Mouse (Mus musculus): ENCODE results near the gene Zbtb40.

Zbtb40 gene

DNA sequence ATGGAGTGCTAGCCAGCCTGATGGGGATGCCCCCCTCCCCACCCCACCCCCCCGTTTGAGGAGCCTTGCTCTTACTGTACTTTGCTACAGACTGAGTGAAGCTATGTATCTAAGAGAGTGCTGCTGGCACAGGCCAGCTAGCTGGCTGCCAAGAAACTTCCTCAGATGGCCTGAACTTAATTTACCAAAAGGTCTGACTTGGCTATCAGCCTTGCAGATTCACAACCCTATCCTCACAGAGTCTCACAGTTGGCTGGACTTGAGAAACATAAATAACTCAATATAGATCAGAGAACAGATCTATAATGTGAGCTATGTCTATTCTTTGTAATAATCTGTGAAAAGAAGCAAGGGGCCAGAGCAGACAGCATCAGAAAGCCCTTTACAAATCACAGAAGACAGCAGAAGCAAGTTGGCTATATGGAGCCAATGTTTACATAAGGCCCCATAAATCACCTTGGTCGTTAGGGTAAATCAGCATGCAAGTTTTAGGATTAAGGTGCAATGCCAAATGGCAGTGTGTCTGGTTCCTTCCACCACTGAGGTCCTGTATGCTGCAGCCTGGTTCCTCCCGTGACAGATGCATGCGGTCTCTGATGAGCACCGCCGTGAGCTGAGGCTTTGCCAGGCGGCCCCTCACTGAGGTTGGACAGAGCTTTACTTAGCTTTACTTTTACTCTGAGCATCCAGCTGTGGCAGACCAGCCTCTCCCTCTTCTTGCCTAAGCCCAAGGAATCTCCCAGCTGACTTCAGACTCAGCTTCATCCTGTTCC is 15.3 kb downstream of the Zbtb40 start:
- no peak for DNase-seq (ENCODE audit: low read depth)

DNA sequence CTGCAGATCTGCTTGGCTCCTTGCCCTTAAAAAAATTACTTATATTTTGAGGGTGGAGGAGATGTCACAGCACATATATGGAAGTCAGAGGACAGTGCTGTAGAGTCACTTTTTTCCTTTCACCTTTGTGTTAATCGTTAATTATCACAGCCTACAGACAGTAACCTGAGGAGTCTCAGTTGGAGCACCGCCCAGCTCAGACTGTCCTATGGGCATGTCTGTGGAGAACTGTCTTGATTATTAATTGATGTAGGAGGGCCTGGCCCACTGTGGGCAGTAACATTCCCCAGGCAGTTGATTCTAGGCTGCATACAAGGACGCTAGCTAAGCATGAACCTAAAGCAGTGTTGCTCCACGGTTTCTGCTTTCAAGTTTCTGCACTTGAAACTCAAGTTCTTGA is 16.1 kb downstream of the Zbtb40 start:
- DNase-seq (ENCODE audit: low read depth), result no peak

DNA sequence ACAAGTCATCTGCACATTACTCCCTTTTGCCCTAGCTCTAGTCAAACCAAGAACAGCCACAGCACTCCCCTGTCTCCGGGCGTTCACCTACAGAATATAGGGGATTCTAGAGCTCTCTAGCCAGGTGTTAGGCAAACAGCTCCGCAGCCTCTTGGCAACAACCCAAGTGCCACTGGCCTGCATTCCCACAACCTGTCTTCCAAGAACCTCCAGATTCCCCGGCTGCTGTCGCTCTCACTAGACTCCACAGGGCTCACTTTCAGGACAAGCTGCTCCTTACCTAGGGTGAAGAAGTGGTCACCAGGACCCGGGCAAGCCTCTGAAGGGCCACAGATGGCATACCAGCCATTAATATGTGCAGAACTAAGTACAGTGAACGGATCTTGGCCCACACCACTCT is 17.3 kb downstream of the Zbtb40 start:
- no peak for DNase-seq (ENCODE audit: low read depth)

DNA sequence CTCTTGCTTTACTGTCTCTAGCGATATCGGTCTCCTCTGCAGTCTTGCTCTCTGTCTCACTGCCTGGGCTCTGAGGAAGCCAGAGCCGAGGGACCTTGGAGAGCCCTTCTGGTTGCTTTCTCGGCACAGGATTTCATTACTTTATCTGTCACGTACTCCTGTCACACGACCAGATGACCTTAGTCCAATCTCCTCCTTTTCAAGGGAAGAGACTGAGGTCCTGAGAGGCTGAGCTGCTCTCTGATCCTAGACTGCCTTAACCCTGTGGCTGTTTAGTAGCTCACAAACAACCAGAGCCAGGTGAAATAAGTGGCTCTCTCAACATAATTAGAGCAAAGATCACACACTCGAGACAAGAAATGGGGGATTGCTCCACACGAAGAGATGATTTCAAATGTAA is 19.3 kb downstream of the Zbtb40 start:
- DNase-seq (ENCODE audit: low read depth), result no peak

DNA sequence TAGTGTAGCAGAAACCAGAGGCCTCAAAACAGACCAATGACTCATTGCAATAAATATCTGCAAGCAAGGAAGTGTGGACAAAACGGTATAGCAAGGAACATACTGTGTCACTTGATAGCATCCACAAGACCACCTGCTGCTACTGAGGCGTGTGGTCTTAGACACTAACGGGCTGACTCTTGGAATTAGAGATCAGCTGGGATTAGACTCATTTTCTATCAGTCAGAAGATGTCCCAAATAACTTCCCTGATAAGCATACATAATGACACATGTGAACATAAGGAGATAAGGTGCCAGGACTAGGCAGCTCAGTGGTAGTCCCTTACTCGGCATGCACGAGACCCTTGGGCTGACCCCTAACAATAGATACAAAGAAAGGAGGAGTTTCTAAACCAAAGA is 21.6 kb downstream of the Zbtb40 start:
- no peak for DNase-seq (ENCODE audit: low read depth)

DNA sequence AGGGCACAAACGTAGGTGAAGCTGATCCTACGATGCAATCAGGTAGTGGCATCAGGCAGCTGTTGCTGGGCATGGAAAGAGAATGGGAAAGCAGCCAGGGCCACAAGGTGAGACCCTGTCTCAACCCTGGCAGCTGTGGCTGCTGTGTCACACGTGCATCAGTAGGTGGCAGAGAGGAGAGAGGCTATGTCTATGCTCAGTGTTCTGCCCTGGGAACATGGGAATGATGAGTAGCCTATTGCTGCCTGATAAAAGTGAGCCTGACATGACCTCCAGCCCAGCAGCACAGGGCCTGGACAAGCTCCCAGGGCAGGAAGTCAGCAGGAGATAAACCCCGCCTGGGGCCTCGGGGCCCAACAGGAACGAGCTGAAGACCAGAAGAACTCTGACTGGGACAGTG is 23.0 kb downstream of the Zbtb40 start:
- DNase-seq (ENCODE audit: low read depth), result no peak

DNA sequence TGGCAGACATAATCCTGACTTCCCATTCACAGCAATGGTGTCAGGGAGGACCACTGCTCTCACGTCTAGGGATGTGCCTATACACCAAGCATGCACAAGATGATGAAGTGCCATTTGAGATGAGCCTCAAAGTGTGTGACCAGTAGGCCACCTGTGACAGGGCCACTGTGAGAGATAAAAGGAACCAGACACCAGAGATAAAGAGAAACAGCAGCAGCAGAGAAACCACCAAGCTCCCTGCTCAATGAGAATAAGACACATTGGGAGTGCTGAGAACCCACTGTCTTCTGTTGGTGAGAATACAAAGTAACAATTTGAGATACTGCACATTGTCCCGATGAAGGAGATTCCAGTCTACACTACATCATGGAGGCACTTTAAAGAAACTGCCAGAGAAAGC is 23.5 kb downstream of the Zbtb40 start:
- DNase-seq (ENCODE audit: low read depth), result no peak

DNA sequence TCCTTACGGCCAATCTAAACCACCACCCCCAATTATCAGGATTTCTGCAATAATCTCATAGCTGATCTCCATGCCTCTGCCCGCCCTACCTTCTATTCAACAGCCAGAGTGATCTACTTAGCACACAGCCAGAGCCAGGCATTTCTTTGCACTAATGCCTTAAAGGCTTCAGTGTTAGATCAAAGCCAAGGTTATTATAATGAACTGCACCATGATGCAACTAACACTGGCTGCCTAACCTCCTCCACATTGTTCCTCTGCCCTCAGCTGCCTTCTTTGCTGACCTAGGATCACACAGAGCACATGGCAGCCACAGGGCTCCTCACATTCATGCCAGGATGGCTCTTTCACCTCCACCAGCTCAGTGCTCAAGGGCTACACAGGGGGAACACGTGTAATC is 28.5 kb downstream of the Zbtb40 start:
- no peak for DNase-seq (ENCODE audit: low read depth)

DNA sequence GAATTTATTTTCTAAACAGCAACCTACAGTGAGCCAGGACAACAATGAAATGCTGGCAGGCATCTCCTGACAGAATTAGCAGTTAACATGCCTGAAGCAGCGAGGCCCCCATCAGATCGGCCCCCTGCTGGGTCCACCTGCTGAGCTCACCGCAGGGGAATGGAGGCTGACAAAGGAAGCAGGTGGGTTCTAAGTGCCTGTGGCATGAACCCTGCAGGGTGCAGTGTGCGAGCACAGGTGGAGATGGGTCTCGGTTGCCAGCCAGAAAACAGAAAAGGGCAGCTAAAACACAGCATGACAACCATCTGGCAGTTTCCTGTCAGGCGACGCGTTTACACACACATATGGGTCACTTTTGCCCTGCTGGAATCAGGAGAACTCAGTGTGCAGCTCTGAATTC is 32.7 kb downstream of the Zbtb40 start:
- no peak for DNase-seq (ENCODE audit: low read depth)

DNA sequence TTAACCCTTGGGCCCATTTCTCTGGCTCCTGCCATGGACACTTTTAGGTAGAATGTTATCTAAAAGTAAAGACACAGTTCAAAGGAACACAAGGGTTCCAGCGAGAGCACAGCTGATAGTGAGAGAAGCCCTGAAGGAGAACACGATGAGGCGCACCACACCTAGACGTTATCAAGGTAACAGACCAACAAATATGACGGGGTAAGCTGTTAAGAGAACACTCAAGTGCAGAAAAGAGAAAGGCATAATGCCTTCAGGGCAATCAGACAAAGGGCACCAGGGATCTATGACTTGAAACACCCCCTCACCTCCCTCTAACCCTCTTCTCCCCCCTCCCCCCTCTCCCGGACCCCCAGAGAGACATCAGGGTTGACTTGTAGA is 33.1 kb downstream of the Zbtb40 start:
- no peak for DNase-seq (ENCODE audit: low read depth)

DNA sequence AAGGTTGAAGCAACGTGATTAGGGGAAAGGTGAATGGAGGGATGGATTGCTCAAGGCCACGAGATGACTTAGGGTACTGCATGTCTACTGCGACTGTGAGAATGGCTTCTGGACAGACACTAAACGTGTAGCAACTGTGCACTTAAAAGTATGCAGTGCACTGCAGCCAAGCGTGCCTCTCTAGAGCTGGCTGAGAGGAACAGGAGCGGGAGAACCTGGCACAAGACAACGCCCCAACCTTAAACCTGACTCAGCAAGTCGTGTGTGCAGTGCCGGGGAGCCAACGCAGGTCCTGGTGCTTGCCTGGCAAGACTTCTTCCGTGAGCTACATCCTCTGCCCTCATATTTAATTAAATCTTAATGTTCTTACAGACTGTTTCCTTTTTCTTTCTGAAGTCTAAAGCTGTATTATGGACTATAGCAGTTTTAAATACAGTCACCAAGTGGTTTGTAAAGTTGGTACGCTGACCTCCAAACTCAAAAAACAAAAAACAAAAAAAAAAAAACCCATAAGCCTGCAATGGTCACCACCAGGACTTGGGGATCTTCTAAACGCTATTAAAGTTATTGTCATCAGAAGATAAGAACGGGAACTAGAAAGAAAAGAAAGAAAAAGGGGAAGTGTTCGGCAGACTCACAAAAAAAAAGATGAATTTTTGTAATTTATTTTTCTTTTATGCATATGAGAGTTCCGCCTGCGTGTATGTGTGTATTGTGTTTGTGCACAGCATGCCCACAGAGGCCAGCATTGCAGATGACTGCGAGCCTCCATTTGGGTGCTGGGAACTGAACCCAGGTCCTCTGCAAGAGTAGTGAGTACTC is 33.7 kb downstream of the Zbtb40 start:
- DNase-seq (ENCODE audit: low read depth), result no peak

DNA sequence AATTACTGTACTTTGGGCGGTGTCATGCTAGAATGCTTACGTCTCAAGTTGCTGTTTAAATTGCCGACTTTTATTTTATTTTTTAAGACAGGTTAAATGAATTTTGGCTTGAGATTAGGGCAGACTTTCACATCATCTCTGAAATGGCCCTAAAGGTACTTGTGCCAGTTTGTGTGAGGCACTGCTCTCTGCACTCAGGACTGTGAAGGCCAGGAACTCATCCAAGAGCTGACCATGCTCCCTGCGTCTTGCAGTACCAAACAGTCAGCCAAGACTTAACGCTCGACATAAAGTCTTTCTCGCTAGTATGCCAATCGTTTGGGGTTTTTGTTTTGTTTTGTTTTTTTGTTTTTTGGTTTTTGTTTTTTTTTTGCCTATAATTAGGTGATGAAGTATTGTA is 34.5 kb downstream of the Zbtb40 start:
- no peak for DNase-seq (ENCODE audit: low read depth)

DNA sequence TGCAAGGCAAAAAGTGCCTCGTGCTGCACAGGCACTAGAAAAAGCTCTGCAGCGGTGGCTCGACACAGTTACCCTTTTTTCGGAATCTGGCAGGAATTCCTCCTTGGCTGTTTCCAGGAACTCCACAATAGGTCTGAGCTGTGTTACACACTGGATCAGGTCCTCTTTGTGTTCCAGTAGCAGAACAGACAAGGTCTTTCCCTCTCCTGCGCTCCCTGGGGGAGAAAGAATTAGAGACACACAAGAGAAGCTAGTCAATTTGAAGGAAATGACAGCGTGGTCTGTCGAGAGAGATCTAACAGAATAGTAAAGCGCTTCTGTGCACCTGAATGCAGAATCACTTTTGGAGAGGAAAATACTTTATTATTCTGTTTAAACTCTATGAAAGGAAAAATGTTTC is 41.6 kb downstream of the Zbtb40 start:
- no peak for DNase-seq (ENCODE audit: low read depth)

DNA sequence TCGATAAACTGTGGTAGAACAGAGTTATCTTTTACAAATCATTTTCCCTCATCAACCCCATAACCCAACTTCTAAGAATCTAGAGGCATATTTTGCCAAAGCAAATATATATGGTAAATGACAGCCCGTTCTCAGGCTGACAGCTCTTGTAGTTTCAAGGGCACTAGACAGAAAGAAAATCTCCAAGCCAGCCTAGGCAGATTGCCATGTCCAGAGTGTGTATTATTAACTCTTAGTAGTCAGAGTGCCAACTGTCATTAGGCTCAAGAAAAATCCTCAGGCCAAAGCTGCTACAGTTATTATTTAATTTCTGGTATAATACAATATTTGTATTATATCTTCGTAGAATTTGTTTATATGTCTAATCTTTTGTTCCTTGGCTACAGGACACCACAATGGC is 46.8 kb downstream of the Zbtb40 start:
- no peak for DNase-seq (ENCODE audit: low read depth)

DNA sequence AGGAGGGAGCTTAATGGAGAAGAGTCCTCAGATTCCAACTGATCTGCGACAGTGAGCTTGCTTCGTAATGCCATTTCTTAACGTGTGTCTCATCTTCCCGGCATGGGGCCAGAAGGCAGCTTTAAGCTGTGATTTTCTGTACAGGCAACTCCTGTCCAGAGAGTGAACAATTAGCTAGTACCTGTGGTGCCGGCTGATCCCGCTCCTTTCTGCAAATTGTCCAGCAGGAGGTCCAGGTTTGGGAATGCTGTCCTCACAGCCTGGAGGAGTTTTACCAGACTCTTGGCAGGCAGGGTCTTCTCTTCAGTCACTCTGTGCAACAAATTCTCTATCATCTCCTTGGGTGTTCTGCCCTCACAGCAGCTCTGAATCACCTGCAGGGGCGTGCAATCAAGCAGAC is 47.6 kb downstream of the Zbtb40 start:
- no peak for DNase-seq (ENCODE audit: low read depth)

DNA sequence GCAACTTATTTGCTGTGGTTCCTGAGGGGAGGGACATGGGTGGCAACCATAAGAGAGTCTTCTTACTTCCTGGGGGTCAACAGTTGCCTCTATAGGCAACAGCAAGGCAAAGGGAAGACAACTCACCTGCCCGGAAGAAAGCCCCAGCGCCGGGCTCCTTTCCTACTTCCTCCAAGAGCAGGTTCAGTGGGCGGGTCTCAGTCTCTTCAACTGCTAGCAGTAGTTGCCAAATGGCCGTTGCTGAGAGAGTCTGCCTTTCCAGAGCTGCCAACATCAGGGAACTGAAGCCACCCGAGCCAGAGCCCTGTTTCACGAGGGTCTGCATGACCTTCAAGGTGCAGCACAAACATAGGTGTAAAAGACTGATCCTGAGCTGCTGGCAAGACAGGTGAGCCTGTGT is 50.2 kb downstream of the Zbtb40 start:
- DNase-seq (ENCODE audit: low read depth), result no peak

DNA sequence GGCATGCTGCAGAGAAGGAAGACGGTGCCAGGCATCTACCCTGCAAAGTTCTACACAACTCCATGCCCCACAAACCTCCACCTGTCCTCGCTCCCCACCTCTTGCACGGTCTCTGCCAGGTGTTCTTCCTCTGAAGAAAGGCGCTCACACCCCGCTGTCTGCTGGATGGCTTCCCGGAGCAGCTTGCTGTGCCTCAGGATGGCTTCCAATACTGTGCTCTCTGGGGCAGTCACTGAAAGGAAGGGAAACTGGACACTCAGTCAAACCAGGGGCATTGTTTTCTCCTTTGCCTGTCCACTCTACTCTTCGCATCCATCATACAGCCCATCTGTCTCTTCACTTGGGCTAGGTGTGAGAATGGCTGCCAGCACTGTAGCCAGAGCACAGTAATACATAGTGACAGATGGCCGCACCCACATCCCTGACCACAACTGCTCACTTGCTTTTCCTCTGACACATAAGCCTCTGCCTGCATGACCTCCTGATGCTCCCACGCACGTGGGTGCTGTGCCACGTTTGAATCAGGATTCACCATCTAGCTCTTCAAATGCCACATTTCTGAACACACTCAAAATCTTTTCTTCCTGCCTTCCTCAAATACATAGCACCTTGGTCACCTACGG is 50.8 kb downstream of the Zbtb40 start:
- no peak for DNase-seq (ENCODE audit: low read depth)

DNA sequence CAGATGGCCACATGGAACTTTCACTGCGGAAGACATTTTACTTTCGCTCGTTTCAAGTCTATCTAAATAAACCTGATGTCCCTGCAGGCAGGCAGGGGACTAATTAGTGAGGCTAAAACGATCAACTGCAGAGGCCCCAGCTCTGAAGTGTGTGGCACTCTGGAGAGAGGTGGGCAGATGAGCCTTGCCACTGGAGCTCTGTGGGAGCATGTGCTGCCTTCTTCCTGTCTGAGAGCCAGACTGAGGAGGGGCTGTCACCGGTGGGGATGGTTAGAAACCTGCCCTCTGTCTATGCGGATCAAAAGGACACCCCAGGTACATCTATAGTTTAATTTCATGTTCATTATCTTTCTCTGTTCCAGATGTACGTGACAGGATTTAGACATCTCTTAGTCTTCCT is 51.7 kb downstream of the Zbtb40 start:
- no peak for DNase-seq (ENCODE audit: low read depth)

DNA sequence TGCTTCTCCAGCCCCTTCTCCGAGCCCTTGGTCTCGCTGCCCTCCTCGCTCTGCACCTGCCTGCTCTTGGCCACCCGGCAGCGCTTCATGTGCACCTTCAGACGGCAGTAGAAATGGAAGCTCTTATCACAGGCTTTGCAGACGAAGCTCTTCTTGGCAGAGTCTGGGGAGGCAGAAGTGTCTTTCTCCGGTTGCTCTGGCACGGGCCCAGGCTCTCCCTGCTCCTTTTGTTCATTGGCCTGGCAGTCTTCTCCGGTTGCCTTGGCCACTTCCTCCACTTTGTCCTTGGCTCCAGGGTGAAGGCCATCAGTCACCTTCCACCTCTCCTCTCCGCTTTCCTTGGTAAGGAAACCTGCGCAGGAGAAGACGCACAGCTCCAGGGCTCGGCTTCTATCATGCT is 53.2 kb downstream of the Zbtb40 start:
- DNase-seq (ENCODE audit: low read depth), result no peak

DNA sequence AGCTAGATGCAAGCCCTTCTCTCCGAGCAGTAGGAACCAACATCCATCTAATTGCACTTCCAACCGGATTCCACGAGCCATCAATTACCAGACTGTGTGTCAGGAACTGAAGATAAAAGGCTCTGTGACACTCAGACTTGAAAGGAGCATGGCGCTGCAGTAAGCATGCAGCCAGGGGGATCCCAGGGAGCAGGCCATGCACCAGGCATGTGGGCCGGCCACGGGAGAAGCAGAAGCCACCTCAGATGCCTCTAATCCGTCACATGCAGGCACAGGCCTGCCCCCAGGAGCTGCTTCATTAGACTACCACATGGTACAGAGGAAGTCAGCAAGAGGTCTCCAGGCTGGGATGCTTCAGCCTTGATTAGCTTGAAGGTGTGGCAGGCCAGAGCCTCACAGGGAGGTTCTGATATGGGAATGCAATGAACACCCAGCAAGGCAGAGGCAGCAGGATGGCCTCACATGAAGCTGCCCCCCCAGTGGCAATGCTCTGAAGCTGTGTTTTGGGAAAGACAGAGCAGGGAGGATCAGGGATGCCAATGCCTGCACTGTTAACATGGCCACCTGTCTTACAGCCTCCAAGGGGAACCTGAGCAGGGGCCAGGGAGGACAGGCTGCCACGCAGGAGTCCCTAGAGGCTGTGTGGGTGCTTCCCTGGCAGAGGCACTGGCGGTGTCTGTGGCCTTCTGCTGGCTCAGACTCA is 66.5 kb downstream of the Zbtb40 start:
- no peak for DNase-seq (ENCODE audit: low read depth)

DNA sequence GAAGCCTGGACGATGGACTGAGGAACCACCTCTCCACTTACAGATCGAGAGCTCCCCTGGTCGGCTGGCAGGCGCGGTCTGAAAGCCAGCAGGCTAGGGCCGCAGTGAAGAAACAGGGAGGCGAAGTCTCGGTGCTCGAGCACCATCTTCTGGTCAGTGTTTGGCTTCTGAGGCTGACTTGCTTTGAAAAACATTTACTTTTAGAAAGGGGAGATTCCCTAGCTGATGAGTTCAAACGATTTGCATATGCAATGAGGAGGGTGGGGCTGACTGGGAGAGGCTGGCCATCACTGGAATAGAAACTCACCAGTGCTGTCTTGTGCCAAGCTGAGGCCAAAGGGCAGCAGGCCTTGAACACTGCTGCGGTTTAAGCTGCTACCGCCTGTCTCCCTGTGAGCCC is 67.3 kb downstream of the Zbtb40 start:
- DNase-seq (ENCODE audit: low read depth), result no peak

DNA sequence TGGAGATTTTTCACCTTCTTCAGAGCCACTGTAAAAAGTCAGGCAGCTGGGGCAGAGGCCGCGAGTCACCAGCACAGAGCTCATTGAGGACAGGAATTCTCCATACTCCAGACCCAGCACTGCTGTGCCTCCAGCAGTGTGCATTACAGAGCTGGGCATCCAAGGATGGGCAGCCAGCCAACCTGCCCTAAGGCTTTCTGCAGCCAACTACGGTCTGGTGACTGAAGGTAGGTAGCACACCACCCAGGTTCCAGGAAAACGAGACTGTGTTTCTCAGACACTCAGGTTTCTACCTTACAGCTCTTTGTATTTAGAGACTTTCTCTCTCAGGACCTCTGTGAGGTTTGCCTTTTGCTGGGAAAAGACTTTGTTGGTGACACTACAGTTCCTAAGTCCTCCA is 67.7 kb downstream of the Zbtb40 start:
- DNase-seq (ENCODE audit: low read depth), result no peak

DNA sequence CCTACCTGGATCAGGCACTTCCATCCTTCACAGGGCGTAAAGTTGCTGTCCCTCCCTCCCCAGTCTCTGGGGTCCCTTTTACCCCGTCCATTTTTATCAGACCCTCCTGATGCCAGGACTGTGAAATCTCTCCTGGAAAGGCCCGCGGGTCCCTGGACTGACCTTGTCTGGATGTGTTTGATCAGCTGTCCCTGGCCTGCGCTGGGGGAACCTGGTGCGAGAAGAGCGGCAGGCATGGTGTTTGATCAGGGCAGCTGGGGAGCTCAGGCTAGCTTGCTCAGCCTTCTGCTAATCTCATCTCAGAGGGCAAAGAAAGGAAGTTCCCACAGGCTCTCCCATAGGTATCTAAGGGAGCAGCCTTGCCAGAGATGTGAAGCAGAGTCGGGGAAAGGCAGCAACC is 71.4 kb downstream of the Zbtb40 start:
- no peak for DNase-seq (ENCODE audit: low read depth)

All from c-Kit-positive CD71-negative TER-119-negative erythroid progenitor cells, embryonic 14.5 days (primary cell).